Mouse (Mus musculus) spleen, adult 2 months (tissue): ENCODE data around the gene Rnf213.

ENCODE experiments used
- CTCF ChIP-seq: fragments of 200-500 bp; IDR thresholded peaks from 2 replicates; pipeline ENCODE4 v1.5.1; 2011; ENCODE audit warnings: mild to moderate bottlenecking, inconsistent platforms; ENCODE audit not compliant: insufficient read depth, insufficient read length, insufficient replicate concordance; ENCODE audit errors: extremely low read depth
- POLR2A ChIP-seq: fragments of 200-500 bp; IDR thresholded peaks from 2 replicates; pipeline ENCODE4 v1.6.1; 2011; ENCODE audit warnings: low read depth, low read length, inconsistent platforms

DNA sequence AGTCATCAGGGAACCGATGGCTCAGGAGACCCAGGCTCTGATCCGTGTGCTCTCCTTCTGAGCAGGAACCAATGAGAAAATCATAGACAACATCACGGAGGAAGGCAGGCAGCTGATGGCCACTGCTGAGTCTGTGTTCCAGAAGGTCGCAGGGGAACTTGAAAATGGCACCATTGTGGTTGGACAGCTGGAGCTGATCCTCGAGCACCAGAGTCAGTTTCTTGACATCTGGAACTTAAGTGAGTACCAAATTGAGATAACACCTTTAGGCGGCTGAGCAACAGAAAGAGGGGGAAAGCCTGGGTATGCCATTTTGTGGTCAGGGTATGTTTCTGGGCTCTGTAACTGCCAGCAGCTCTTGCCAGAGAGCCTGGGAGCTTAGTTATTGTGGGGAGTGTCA lies 34.5 kb downstream of the Rnf213 start:
- TF ChIP-seq POLR2A (no peak), CTCF (no peak)
